Comparison of ENCODE assay signal across 8 mouse cellular contexts in the genomic region with DNA sequence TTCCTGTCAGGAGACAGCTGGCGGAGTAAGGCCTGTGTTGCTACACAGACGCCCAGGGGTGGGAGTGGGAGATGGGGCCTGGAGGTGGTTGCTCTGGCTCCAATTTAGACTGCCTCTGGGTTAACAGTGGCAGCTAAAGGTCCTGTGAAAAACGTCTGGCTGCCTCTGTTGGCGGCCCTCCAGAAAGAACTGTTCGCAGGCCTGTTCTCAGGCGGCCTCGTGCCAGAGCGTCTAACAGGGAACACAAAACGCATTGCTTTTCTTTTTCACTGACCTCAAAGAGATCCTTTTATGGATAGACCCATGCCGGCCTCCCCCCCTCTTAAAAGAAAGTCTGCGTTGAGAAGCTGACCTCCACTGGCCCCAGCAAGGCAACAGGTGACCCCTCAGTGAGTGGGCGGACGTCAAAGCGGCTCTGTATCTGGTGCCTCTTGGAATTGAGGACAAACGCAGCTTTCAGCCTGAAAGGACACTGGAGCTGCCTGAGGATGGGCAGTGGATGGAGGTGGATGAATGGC.
DNase-seq lines count a peak whose midpoint lies in the region; ATAC-seq and TF ChIP-seq lines count a peak whose summit lies in the region.
"Had no signal": no experiment of that assay in that cellular context is flagged by ENCODE, and none has a peak within 500 bp of the region (broad histone marks: within the 10 kb centered on the region; RNA-seq: fewer than 3 reads in every experiment).

No protein-coding gene starts in this region.

- H3K27ac ChIP-seq in embryonic facial prominence, embryonic 14.5 days (replicated peaks; ENCODE audit: low read depth, low read length) = no peak overlapping the region; the same call in 1 of the 2 replicates
- H3K27ac ChIP-seq in intestine, embryonic 16.5 days (ENCODE audit: low read length) = peak overlapping the region; percentile 65
- no peak overlapping the region for H3K27ac ChIP-seq in left cerebral cortex, adult 2 months
- peak overlapping the region; percentile 30; the same call in 1 of the 2 replicates for H3K27ac ChIP-seq in midbrain, embryonic 15.5 days

- H3K36me3 ChIP-seq in embryonic facial prominence, embryonic 14.5 days (ENCODE audit: control insufficient read depth, insufficient read depth, low read length) = no peaks in the 10 kb centered on the region
- no peaks in the 10 kb centered on the region for H3K36me3 ChIP-seq in intestine, embryonic 16.5 days (ENCODE audit: control insufficient read depth, insufficient read depth, low read length)
- no peaks in the 10 kb centered on the region for H3K36me3 ChIP-seq in midbrain, embryonic 15.5 days (replicated peaks)

- no peak for TF ChIP-seq CTCF in left cerebral cortex, adult 2 months (IDR thresholded peaks at IDR 0.05)

- no peak overlapping the region for H3K4me3 ChIP-seq in embryonic facial prominence, embryonic 14.5 days (ENCODE audit: low read depth, low read length)
- H3K4me3 ChIP-seq in intestine, embryonic 16.5 days (ENCODE audit: low read length) = no peak overlapping the region
- H3K4me3 ChIP-seq in left cerebral cortex, adult 2 months = no peak overlapping the region
- H3K4me3 ChIP-seq in midbrain, embryonic 15.5 days = no peak overlapping the region
- H3K4me3 ChIP-seq: myocyte had no signal

- intact Hi-C loops in left cerebral cortex, adult 2 months (cut with DNase I) = no loop called here

- H3K27me3 ChIP-seq in embryonic facial prominence, embryonic 14.5 days (replicated peaks; ENCODE audit: control insufficient read depth, insufficient read depth, low read length) = no peaks in the 10 kb centered on the region
- no peaks in the 10 kb centered on the region for H3K27me3 ChIP-seq in intestine, embryonic 16.5 days (replicated peaks; ENCODE audit: control insufficient read depth, insufficient read depth, low read length)
- H3K27me3 ChIP-seq in midbrain, embryonic 15.5 days (replicated peaks) = no peaks in the 10 kb centered on the region

- 29% methylated on average over 15 of the region's 15 CpGs for WGBS in embryonic facial prominence, embryonic 14.5 days
- WGBS in intestine, embryonic 16.5 days = 37% methylated on average over 15 of the region's 15 CpGs
- WGBS in midbrain, embryonic 15.5 days = 55% methylated on average over 15 of the region's 15 CpGs

- DNase-seq in brain, embryonic 18.5 days (ENCODE audit: low read depth, low spot score) = peak; percentile 40
- DNase-seq in embryonic facial prominence, embryonic 14.5 days (ENCODE audit: low spot score) = peak; percentile 87
- peak; percentile 97 for DNase-seq in heart, adult 11 months
- peak; percentile 19 to 31 for DNase-seq in left cerebral cortex, adult 2 months (ENCODE audit: extremely low spot score in 1 of 2, low spot score in 2 of 2)
- peak; percentile 57 to 68 for DNase-seq in urinary bladder, postnatal 4 days (ENCODE audit: low spot score in 2 of 2)

- no peak overlapping the region for H3K9ac ChIP-seq in embryonic facial prominence, embryonic 14.5 days (ENCODE audit: low read depth, low read length)
- H3K9ac ChIP-seq in intestine, embryonic 16.5 days (ENCODE audit: low read depth, low read length) = no peak overlapping the region
- no peak overlapping the region for H3K9ac ChIP-seq in midbrain, embryonic 15.5 days

- 0 out of 2 replicates have a peak overlapping the region, but pooled peaks have one; percentile 3 for H3K4me2 ChIP-seq in embryonic facial prominence, embryonic 14.5 days (ENCODE audit: low read depth, low read length)
- H3K4me2 ChIP-seq in intestine, embryonic 16.5 days (ENCODE audit: low read depth, low read length) = no peak overlapping the region
- H3K4me2 ChIP-seq in midbrain, embryonic 15.5 days = no peak overlapping the region

- no peaks in the 10 kb centered on the region for H3K9me3 ChIP-seq in embryonic facial prominence, embryonic 14.5 days (ENCODE audit: control insufficient read depth, low read length)
- H3K9me3 ChIP-seq in intestine, embryonic 16.5 days (ENCODE audit: control insufficient read depth, low read length) = no peaks in the 10 kb centered on the region
- H3K9me3 ChIP-seq in midbrain, embryonic 15.5 days = no peaks in the 10 kb centered on the region

- ATAC-seq in embryonic facial prominence, embryonic 14.5 days (ENCODE audit: low read depth) = peak; percentile 88
- peak; percentile 92 for ATAC-seq in intestine, embryonic 16.5 days
- ATAC-seq in midbrain, embryonic 15.5 days (replicated peaks) = peak; percentile 90

- H3K4me1 ChIP-seq in embryonic facial prominence, embryonic 14.5 days (ENCODE audit: control insufficient read depth, insufficient read depth, low read length) = peaks cover 12% of the 10 kb centered on the region; the same call in 1 of the 2 replicates
- no peaks in the 10 kb centered on the region for H3K4me1 ChIP-seq in intestine, embryonic 16.5 days (ENCODE audit: control insufficient read depth, insufficient read depth, low read length)
- H3K4me1 ChIP-seq in midbrain, embryonic 15.5 days = no peaks in the 10 kb centered on the region

Comparison
In these comparisons a context has a peak if more than half of its experiments do, and no peak if none do; other contexts are left out.
1. DNase-seq: peak in every context shown above with its lines; median percentile 97 in heart, adult 11 months; 87 in embryonic facial prominence, embryonic 14.5 days; 62 in urinary bladder, postnatal 4 days; 40 in brain, embryonic 18.5 days; 25 in left cerebral cortex, adult 2 months.
2. H3K27ac ChIP-seq: peak in intestine, embryonic 16.5 days (single experiment) and midbrain, embryonic 15.5 days (single experiment); none in embryonic facial prominence, embryonic 14.5 days (single experiment) and left cerebral cortex, adult 2 months (single experiment).
3. Peak in every context shown above with its lines, with median percentiles within 50 percentile points of each other: ATAC-seq.